Mouse (Mus musculus) midbrain, embryonic 14.5 days (tissue): ENCODE results near the gene Olfr1501. TPM values are rescaled to one million over a fixed set of nuclear protein-coding genes. Genes with fewer than 3 reads are reported as not detected.
"Not testable (repeated sequence)": the region's sequence is repeated elsewhere in the genome, so short reads cannot be mapped to it uniquely, and the experiment has no call there.

Source experiments
- ATAC-seq: fragments of 200-750 bp; cut with Nextera tagmentation; 2 replicates; pipeline ENCODE4 v1.8.0; 2017; ENCODE audit warnings: moderate number of reproducible peaks, moderate library complexity; ENCODE audit not compliant: low FRiP score, low TSS enrichment
- DNase-seq: peaks from one replicate; pipeline ENCODE4 v3.0.0-alpha.2; 2015
- H3K27ac ChIP-seq: fragments of 300-500 bp; sonication (generic); replicated peaks from 2 replicates; pipeline ENCODE4 v1.5.1; 2014; ENCODE audit warnings: mild to moderate bottlenecking, low read depth, low read length, moderate library complexity
- H3K27me3 ChIP-seq: fragments of 300-500 bp; sonication (generic); 2 replicates; pipeline ENCODE4 v1.6.1; 2014; ENCODE audit warnings: low read length, control low read depth, mixed read lengths; ENCODE audit not compliant: control insufficient read depth, insufficient read depth
- H3K36me3 ChIP-seq: fragments of 300-500 bp; sonication (generic); 2 replicates; pipeline ENCODE4 v1.6.1; 2014; ENCODE audit warnings: low read length, control low read depth; ENCODE audit not compliant: control insufficient read depth, insufficient read depth
- H3K4me1 ChIP-seq: fragments of 300-500 bp; sonication (generic); 2 replicates; pipeline ENCODE4 v1.6.1; 2014; ENCODE audit warnings: mild to moderate bottlenecking, antibody characterized with exemption, low read length, control low read depth; ENCODE audit not compliant: control insufficient read depth, insufficient read depth
- H3K4me2 ChIP-seq: fragments of 300-500 bp; sonication (generic); 2 replicates; pipeline ENCODE4 v1.6.1; 2014; ENCODE audit warnings: mild to moderate bottlenecking, low read length, moderate library complexity
- H3K4me3 ChIP-seq: fragments of 300-500 bp; sonication (generic); replicated peaks from 2 replicates; pipeline ENCODE4 v1.5.1; 2014; ENCODE audit warnings: low read depth, low read length
- H3K9ac ChIP-seq: fragments of 300-500 bp; sonication (generic); replicated peaks from 2 replicates; pipeline ENCODE4 v1.6.1; 2014; ENCODE audit warnings: mild to moderate bottlenecking, low read length, moderate library complexity
- H3K9me3 ChIP-seq: fragments of 300-500 bp; sonication (generic); 2 replicates; pipeline ENCODE4 v1.6.1; 2016; ENCODE audit warnings: low read length, control low read depth, mixed read lengths; ENCODE audit not compliant: control insufficient read depth
- WGBS: fragments of 180-500 bp; shearing (Covaris S2); extraction: QIAGEN DNeasy Blood & Tissue Kit; methylation state at CpG from one replicate; pipeline ENCODE4 v1.1.7; 2014; 5-methylcytosine and 5-hydroxymethylcytosine counted together
- polyA plus RNA-seq: library from polyadenylated mRNA; unstranded; fragments of >200 nt; fragmentation: Nextera tagmentation; extraction: Ambion mirVana; gene quantifications from 2 replicates; pipeline ENCODE4 v1.2.1, GENCODE M21; 2014

The Olfr1501 gene
- polyA plus RNA-seq, 1 experiment from 2014 or later, result not detected

GRCm38 (mm10) chr19:13805486-13805885 is 45.0 kb downstream of the Olfr1501 start:
- 61% methylated on average over 1 of the region's 1 CpGs for WGBS

GRCm38 (mm10) chr19:13798102-13798501 is 52.4 kb downstream of the Olfr1501 start, which contains the start of gene Olfr1497:
Olfr1497 (minus strand) TSS chr19:13798202.
- no peaks in the 10 kb centered on the region for H3K9me3 ChIP-seq
- no peaks in the 10 kb centered on the region for H3K4me1 ChIP-seq
- no peak within 1 kb of the TSS for H3K9ac ChIP-seq
- no peak within 1 kb of the TSS for H3K4me2 ChIP-seq
- no peaks in the 10 kb centered on the region for H3K36me3 ChIP-seq
- H3K4me3 ChIP-seq, result no peak within 1 kb of the TSS
- ATAC-seq (no peak), DNase-seq (no peak)
- no peak within 1 kb of the TSS for H3K27ac ChIP-seq
- H3K27me3 ChIP-seq, result no peaks in the 10 kb centered on the region

More at GRCm38 (mm10) chr19:13805486-13805885, 45.0 kb downstream of the Olfr1501 start:
- not testable (repeated sequence) for H3K4me3 ChIP-seq, H3K9ac ChIP-seq, H3K4me2 ChIP-seq, ATAC-seq, H3K27ac ChIP-seq, H3K9me3 ChIP-seq, DNase-seq, H3K27me3 ChIP-seq, H3K4me1 ChIP-seq, H3K36me3 ChIP-seq

Other genes with a start within 250 kb of the Olfr1501 start
- gene Olfr1487, start 233.3 kb downstream of the Olfr1501 start, polyA plus RNA-seq, result not detected in 2 replicates
- gene Olfr1489, start 219.1 kb downstream of the Olfr1501 start, polyA plus RNA-seq, result not detected in 2 replicates
- gene Olfr1490, start 199.6 kb downstream of the Olfr1501 start, polyA plus RNA-seq, result not detected in 2 replicates
- not detected in 2 replicates for gene Olfr1491, start 153.4 kb downstream of the Olfr1501 start, polyA plus RNA-seq
- not detected in 2 replicates for gene Olfr1493-ps1, start 127.4 kb downstream of the Olfr1501 start, polyA plus RNA-seq
- gene Olfr1494, start 111.0 kb downstream of the Olfr1501 start, polyA plus RNA-seq, result not detected in 2 replicates
- not detected in 2 replicates for gene Olfr1495, start 86.1 kb downstream of the Olfr1501 start, polyA plus RNA-seq
- not detected in 2 replicates for gene Olfr1496, start 72.8 kb downstream of the Olfr1501 start, polyA plus RNA-seq
- gene Olfr1497, start 52.5 kb downstream of the Olfr1501 start, polyA plus RNA-seq, result not detected in 2 replicates
- gene Olfr1499, start 31.2 kb downstream of the Olfr1501 start, polyA plus RNA-seq, result not detected in 2 replicates
- not detected in 2 replicates for gene Olfr1500, start 20.2 kb downstream of the Olfr1501 start, polyA plus RNA-seq
- not detected in 2 replicates for gene Olfr1502, start 11.1 kb upstream of the Olfr1501 start, polyA plus RNA-seq
- gene Olfr1504, start 47.2 kb upstream of the Olfr1501 start, polyA plus RNA-seq, result not detected in 2 replicates
- gene Olfr1505, start 62.8 kb upstream of the Olfr1501 start, polyA plus RNA-seq, result not detected in 2 replicates